Comparison of ENCODE assay signal across 15 mouse cellular contexts in genomic region chr2:92257372-92257956, GRCm38 (mm10).
A peak's percentile ranks its signal among the peaks of the same experiment; 100 is the strongest.
DNase-seq lines count a peak whose midpoint lies in the region; ATAC-seq lines count a peak whose summit lies in the region.
"Had no signal": no experiment of that assay in that cellular context is flagged by ENCODE, and none has a peak within 500 bp of the region (broad histone marks: within the 10 kb centered on the region; RNA-seq: fewer than 3 reads in every experiment).

No protein-coding gene starts in this region.

- ATAC-seq in hindbrain, embryonic 12.5 days (ENCODE audit: low FRiP score): no peak
- ATAC-seq in erythroid progenitor cell, adult 5-6 weeks (replicated peaks; ENCODE audit: low FRiP score, poor library complexity, severe bottlenecking): no peak
- ATAC-seq: forebrain, embryonic 14.5 days had no signal

- H3K4me1 ChIP-seq in hindbrain, embryonic 10.5 days (replicated peaks): peaks cover 7% of the 10 kb centered on the region; the same call in 1 of the 2 replicates
- H3K4me1 ChIP-seq in hindbrain, embryonic 12.5 days: peaks cover 4% of the 10 kb centered on the region; the same call in 1 of the 2 replicates

- no peak overlapping the region for H3K9ac ChIP-seq in hindbrain, embryonic 12.5 days
- H3K9ac ChIP-seq: limb, embryonic 15.5 days; neural tube, embryonic 15.5 days had no signal

- peaks cover 28% of the 10 kb centered on the region for H3K36me3 ChIP-seq in hindbrain, embryonic 10.5 days
- H3K36me3 ChIP-seq in hindbrain, embryonic 12.5 days: 0 out of 2 replicates have a peak, but pooled peaks cover 5% of the 10 kb centered on the region

- WGBS in hindbrain, embryonic 10.5 days: 49% methylated on average over 4 of the region's 4 CpGs
- 54% methylated on average over 4 of the region's 4 CpGs for WGBS in hindbrain, embryonic 12.5 days

- H3K4me2 ChIP-seq in hindbrain, embryonic 12.5 days (replicated peaks): no peak overlapping the region
- H3K4me2 ChIP-seq: limb, embryonic 15.5 days; neural tube, embryonic 15.5 days had no signal

- DNase-seq in embryo, embryonic 10 days (ENCODE audit: low spot score): peak; percentile 24
- DNase-seq in embryo, embryonic 9.5 days (ENCODE audit: extremely low spot score): no peak
- DNase-seq in hindbrain, embryonic 10.5 days (ENCODE audit: low spot score): peak; percentile 7
- peak; percentile 44 for DNase-seq in R1 (ENCODE audit: low read depth, low spot score)
- DNase-seq in mesoderm, embryonic 11.5 days (ENCODE audit: low read depth, low spot score): peak; percentile 37
- DNase-seq: gastrocnemius, postnatal 14 days; kidney, adult 8-10 months; kidney, postnatal 4 days; lung, adult 18-20 months had no signal

- H3K27me3 ChIP-seq in hindbrain, embryonic 10.5 days (ENCODE audit: insufficient read depth, poor library complexity, severe bottlenecking): no peaks in the 10 kb centered on the region
- no peaks in the 10 kb centered on the region for H3K27me3 ChIP-seq in hindbrain, embryonic 12.5 days
- H3K27me3 ChIP-seq: limb, embryonic 15.5 days; neural tube, embryonic 15.5 days had no signal

- H3K4me3 ChIP-seq in hindbrain, embryonic 10.5 days: no peak overlapping the region
- no peak overlapping the region for H3K4me3 ChIP-seq in hindbrain, embryonic 12.5 days
- H3K4me3 ChIP-seq: limb, embryonic 15.5 days; neural tube, embryonic 15.5 days had no signal

- no peak overlapping the region for H3K27ac ChIP-seq in hindbrain, embryonic 10.5 days
- no peak overlapping the region for H3K27ac ChIP-seq in hindbrain, embryonic 12.5 days
- H3K27ac ChIP-seq: limb, embryonic 15.5 days; macrophage; neural tube, embryonic 15.5 days had no signal

- H3K9me3 ChIP-seq in hindbrain, embryonic 10.5 days: no peaks in the 10 kb centered on the region
- H3K9me3 ChIP-seq in hindbrain, embryonic 12.5 days (replicated peaks): no peaks in the 10 kb centered on the region
- H3K9me3 ChIP-seq: limb, embryonic 15.5 days; neural tube, embryonic 15.5 days had no signal
